Mouse (Mus musculus) ES-E14 (cell line): ENCODE measurements around the gene Tnpo2. TPM values are rescaled to one million over a fixed set of nuclear protein-coding genes. Genes with fewer than 3 reads are reported as not detected.

ENCODE experiments used
- DNase-seq: peaks from one replicate; pipeline ENCODE4 v3.0.0-alpha.2; 2013; ENCODE audit warnings: low read depth, low spot score
- H3K27ac ChIP-seq: 2 replicates; pipeline ENCODE4 v1.5.1; 2012; ENCODE audit warnings: low read depth, mild to moderate bottlenecking, low read length, moderate library complexity, mixed read lengths; ENCODE audit not compliant: poor library complexity, insufficient read depth, severe bottlenecking
- H3K36me3 ChIP-seq: 2 replicates; pipeline ENCODE4 v1.6.1; 2012; ENCODE audit warnings: mild to moderate bottlenecking, low read length, moderate library complexity, mixed read lengths; ENCODE audit not compliant: control insufficient read depth, poor library complexity, insufficient read depth, severe bottlenecking
- H3K4me1 ChIP-seq, 2 experiments: fragments of 150-350 bp in 1 of 2; sonication (generic) in 1 of 2; 2 replicates each; pipeline ENCODE4 v1.6.1; 2012; ENCODE audit warnings: low read length in 2 of 2, mild to moderate bottlenecking in 1 of 2, mixed read lengths in 1 of 2; ENCODE audit not compliant: control insufficient read depth in 2 of 2, insufficient read depth in 2 of 2, poor library complexity in 1 of 2
- H3K4me3 ChIP-seq, 2 experiments: fragments of 150-350 bp in 1 of 2; sonication (generic) in 1 of 2; 2 replicates each; pipeline ENCODE4 v1.5.1; 2012; ENCODE audit warnings: low read length in 2 of 2, low read depth in 1 of 2, mild to moderate bottlenecking in 1 of 2, mixed read lengths in 1 of 2; ENCODE audit not compliant: insufficient read depth in 1 of 2, poor library complexity in 1 of 2, severe bottlenecking in 1 of 2
- H3K9ac ChIP-seq: 2 replicates; pipeline ENCODE4 v1.6.1; 2012; ENCODE audit warnings: low read depth, mild to moderate bottlenecking, low read length, mixed read lengths; ENCODE audit not compliant: poor library complexity, insufficient read depth, severe bottlenecking
- H3K9me3 ChIP-seq: fragments of 150-350 bp; sonication (generic); 2 replicates; pipeline ENCODE4 v1.6.1; 2012; ENCODE audit warnings: low read depth, mild to moderate bottlenecking, low read length; ENCODE audit not compliant: control insufficient read depth, insufficient read depth
- CHD2 ChIP-seq: IDR thresholded peaks from 2 replicates; pipeline ENCODE4 v1.6.1; 2014; ENCODE audit warnings: mild to moderate bottlenecking, low read depth, low read length, inconsistent platforms
- HCFC1 ChIP-seq: IDR thresholded peaks from 2 replicates; pipeline ENCODE4 v1.6.1; 2012; ENCODE audit warnings: low read length, inconsistent platforms, borderline replicate concordance; ENCODE audit not compliant: insufficient read depth
- MAFK ChIP-seq: IDR thresholded peaks from 2 replicates; pipeline ENCODE4 v1.6.1; 2014; ENCODE audit warnings: mild to moderate bottlenecking, low read depth, low read length, inconsistent platforms; ENCODE audit not compliant: insufficient read depth
- ZC3H11A ChIP-seq: IDR thresholded peaks from 2 replicates; pipeline ENCODE4 v1.6.1; 2012; ENCODE audit warnings: low read depth, mild to moderate bottlenecking, inconsistent platforms, low read length, borderline replicate concordance
- ZNF384 ChIP-seq: IDR thresholded peaks from 2 replicates; pipeline ENCODE4 v1.6.1; 2012; ENCODE audit warnings: low read depth, low read length, inconsistent platforms
- in situ Hi-C, 2 experiments: fragments of 600-800 bp; cut with MboI; formaldehyde crosslinking; loops; one replicate each; pipeline ENCODE4 v1.15.1; 2025; ENCODE audit warnings: low sequenced_read_pairs in 2 of 2, inconsistent platforms in 1 of 2; ENCODE audit not compliant: unreplicated experiment in 2 of 2
- total RNA-seq: library from RNA; depleted of rRNA; stranded (reverse); fragments of 300-350 nt; gene quantifications from 2 replicates; pipeline ENCODE4 v1.2.3, GENCODE M21; 2012; rRNA removed

Tnpo2 gene
- 88.4 and 101 TPM in 2 replicates for total RNA-seq

DNA sequence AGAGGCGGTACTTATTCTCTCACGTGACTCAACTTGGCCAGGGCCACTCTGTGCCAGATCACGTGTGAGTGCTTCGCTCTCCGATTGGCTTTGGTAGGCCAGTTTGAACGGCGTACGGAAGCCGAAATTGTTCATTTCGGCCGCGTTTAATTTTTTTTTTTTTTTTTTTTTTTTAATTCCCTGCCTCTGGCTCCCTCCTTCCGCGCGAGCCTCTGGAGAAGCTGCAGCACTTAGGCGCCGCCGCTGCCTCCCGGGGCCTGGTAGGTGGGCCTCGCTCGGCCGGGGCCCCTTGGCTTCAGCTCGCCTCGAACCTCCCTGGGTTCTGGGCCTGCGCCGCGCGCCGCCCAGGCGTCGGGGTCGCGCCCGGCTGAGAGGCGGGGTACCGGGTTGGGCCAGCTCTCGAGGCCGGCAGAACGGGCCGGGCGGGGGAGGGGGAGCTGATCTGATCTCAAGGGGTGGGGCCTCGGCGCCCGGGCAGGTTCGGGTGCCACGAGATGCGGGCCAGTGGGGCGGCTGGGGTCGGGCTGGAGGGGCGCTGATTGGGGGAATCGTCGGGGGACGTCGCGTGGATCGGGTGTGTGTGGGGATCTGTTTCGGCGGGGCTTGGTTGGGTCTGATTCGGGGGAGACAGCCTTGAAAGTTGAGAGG, at the start of gene Tnpo2:
Gene Tnpo2 (plus strand): TSS at position 198 of the 648 bp plus-strand sequence.
- Histone ChIP-seq H3K36me3 (peaks cover 18% of the 10 kb centered on the region), H3K27ac (peak within 1 kb of the TSS; percentile 97), H3K9me3 (no peaks in the 10 kb centered on the region), H3K9ac (peak within 1 kb of the TSS; percentile 99), H3K4me1 (peaks cover 0 to 9% of the 10 kb centered on the region in 2 experiments; a peak in 2 of 4 replicates), H3K4me3 (peak within 1 kb of the TSS; percentile 77 to 96)
- in situ Hi-C loops = no loop called here
- TF ChIP-seq HCFC1 = peak; percentile 74; the same call in 1 of the 2 replicates
- no peak for TF ChIP-seq ZC3H11A
- peak; percentile 100 for TF ChIP-seq ZNF384
- TF ChIP-seq MAFK = 0 out of 2 replicates have a peak, but pooled peaks have one; percentile 48
- peak; percentile 90 for DNase-seq

DNA sequence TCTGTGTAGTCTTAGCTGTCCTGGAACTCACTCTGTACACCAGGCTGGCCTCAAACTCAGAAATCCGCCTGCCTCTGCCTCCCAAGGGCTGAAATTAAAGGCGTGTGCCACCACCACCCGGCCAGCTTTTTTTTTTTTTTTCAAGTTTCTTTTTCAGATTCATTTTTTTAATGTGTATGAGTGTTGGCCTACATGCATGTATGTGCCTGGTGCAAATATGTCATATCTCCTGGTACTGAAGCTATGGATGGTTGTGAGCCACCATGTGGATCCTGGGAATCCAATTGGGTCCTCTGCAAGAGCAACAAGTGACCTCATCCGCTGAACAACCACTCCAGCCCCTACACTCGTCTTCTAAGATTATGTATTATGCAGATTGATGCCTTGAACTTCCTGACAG, 49.3 kb upstream of the Tnpo2 start:
- 0 out of 2 replicates have a peak, but pooled peaks have one; percentile 10 for TF ChIP-seq ZNF384
- no peak for TF ChIP-seq ZC3H11A
- Histone ChIP-seq H3K27ac (no peak overlapping the region; the same call in 1 of the 2 replicates), H3K36me3 (no peaks in the 10 kb centered on the region), H3K9me3 (no peaks in the 10 kb centered on the region), H3K4me1 (peaks cover 13 to 17% of the 10 kb centered on the region in 2 experiments), H3K4me3 (peak overlapping the region; percentile 15 to 33; a peak in 3 of 4 replicates), H3K9ac (no peak overlapping the region)
- in situ Hi-C loops = no loop called here
- no peak for DNase-seq

DNA sequence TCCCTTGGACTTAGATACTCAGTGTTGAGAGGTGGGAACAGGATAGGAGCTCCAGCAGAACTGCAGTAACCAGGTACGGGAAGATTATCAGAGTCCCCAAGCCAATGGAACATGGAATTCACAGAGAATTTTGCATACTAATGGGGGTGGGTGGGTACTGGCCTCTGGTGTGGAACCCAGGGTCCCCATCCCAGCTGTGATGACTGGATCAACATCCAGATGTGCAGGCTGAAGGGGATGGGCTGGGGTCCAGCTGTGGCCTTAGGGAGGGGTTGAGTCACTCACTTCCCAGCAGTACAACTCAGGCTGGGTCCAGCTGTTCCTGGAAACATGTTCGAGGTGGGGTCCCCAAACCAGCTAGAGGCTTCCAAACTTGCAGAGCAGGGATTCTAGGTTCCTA, 48.8 kb upstream of the Tnpo2 start:
- Histone ChIP-seq H3K4me3 (peak overlapping the region; percentile 15 to 33; a peak in 3 of 4 replicates), H3K4me1 (peaks cover 13 to 15% of the 10 kb centered on the region in 2 experiments), H3K36me3 (no peaks in the 10 kb centered on the region), H3K27ac (no peak overlapping the region; the same call in 1 of the 2 replicates), H3K9me3 (no peaks in the 10 kb centered on the region), H3K9ac (no peak overlapping the region)
- in situ Hi-C loops = no loop called here
- no peak for DNase-seq
- no peak for TF ChIP-seq CHD2

- in situ Hi-C loops = no loop called here
- no peaks in the 10 kb centered on the region for H3K9me3 ChIP-seq
- peak overlapping the region; percentile 91 for H3K27ac ChIP-seq
- TF ChIP-seq CHD2 = no peak
- TF ChIP-seq MAFK = no peak
- H3K4me1 ChIP-seq = peaks cover 11% of the 10 kb centered on the region in 2 experiments
- peak overlapping the region; percentile 27 to 86 for H3K4me3 ChIP-seq
- no peak for DNase-seq
- H3K36me3 ChIP-seq = peaks cover 7% of the 10 kb centered on the region; the same call in 1 of the 2 replicates
- peak overlapping the region; percentile 36; the same call in 1 of the 2 replicates for H3K9ac ChIP-seq
Observed at GRCm38 (mm10) chr8:84989311-84989731, 47.4 kb upstream of the Tnpo2 start.

GRCm38 (mm10) chr8:84989810-84990209, 46.9 kb upstream of the Tnpo2 start:
- in situ Hi-C loops = no loop called here
- 0 out of 2 replicates have a peak, but pooled peaks have one; percentile 27 for TF ChIP-seq ZC3H11A
- TF ChIP-seq MAFK = no peak
- Histone ChIP-seq H3K4me3 (peak overlapping the region; percentile 75 to 86), H3K27ac (peak overlapping the region; percentile 91), H3K36me3 (peaks cover 12% of the 10 kb centered on the region), H3K9me3 (no peaks in the 10 kb centered on the region), H3K9ac (peak overlapping the region; percentile 89), H3K4me1 (peaks cover 9 to 11% of the 10 kb centered on the region in 2 experiments)
- no peak for DNase-seq
